Mouse (Mus musculus) hindbrain, embryonic 14.5 days (tissue): ENCODE measurements around the gene Cant1. TPM values are rescaled to one million over a fixed set of nuclear protein-coding genes. Genes with fewer than 3 reads are reported as not detected.
A peak's percentile ranks its signal among the peaks of the same experiment; 100 is the strongest.

ENCODE experiments used
- ATAC-seq: fragments of 200-750 bp; cut with Nextera tagmentation; 2 replicates; pipeline ENCODE4 v1.8.0; 2017; ENCODE audit warnings: moderate number of reproducible peaks, mild to moderate bottlenecking, moderate TSS enrichment, moderate library complexity; ENCODE audit not compliant: low FRiP score
- DNase-seq: peaks from one replicate; pipeline ENCODE4 v3.0.0-alpha.2; 2015; ENCODE audit warnings: low spot score
- H3K27ac ChIP-seq: fragments of 300-500 bp; sonication (generic); 2 replicates; pipeline ENCODE4 v1.5.1; 2014; ENCODE audit warnings: mild to moderate bottlenecking, moderate library complexity
- H3K27me3 ChIP-seq: fragments of 300-500 bp; sonication (generic); 2 replicates; pipeline ENCODE4 v1.6.1; 2014; ENCODE audit warnings: mild to moderate bottlenecking, low read length, mixed read lengths; ENCODE audit not compliant: control insufficient read depth, insufficient read depth
- H3K36me3 ChIP-seq: fragments of 300-500 bp; sonication (generic); replicated peaks from 2 replicates; pipeline ENCODE4 v1.6.1; 2014; ENCODE audit not compliant: control insufficient read depth, insufficient read depth
- H3K4me1 ChIP-seq: fragments of 300-500 bp; sonication (generic); replicated peaks from 2 replicates; pipeline ENCODE4 v1.6.1; 2014; ENCODE audit warnings: antibody characterized with exemption, low read length, mixed read lengths; ENCODE audit not compliant: control insufficient read depth, insufficient read depth
- H3K4me2 ChIP-seq: fragments of 300-500 bp; sonication (generic); replicated peaks from 2 replicates; pipeline ENCODE4 v1.6.1; 2014; ENCODE audit warnings: mild to moderate bottlenecking, moderate library complexity
- H3K4me3 ChIP-seq: fragments of 300-500 bp; sonication (generic); replicated peaks from 2 replicates; pipeline ENCODE4 v1.5.1; 2014; ENCODE audit warnings: mild to moderate bottlenecking, low read length
- H3K9ac ChIP-seq: fragments of 300-500 bp; sonication (generic); 2 replicates; pipeline ENCODE4 v1.6.1; 2014
- H3K9me3 ChIP-seq: fragments of 300-500 bp; sonication (generic); 2 replicates; pipeline ENCODE4 v1.6.1; 2016; ENCODE audit warnings: low read length; ENCODE audit not compliant: control insufficient read depth
- WGBS: fragments of 180-500 bp; shearing (Covaris S2); extraction: QIAGEN DNeasy Blood & Tissue Kit; methylation state at CpG from one replicate; pipeline ENCODE4 v1.1.7; 2014; 5-methylcytosine and 5-hydroxymethylcytosine counted together
- polyA plus RNA-seq: library from polyadenylated mRNA; unstranded; fragments of >200 nt; fragmentation: Nextera tagmentation; extraction: Ambion mirVana; gene quantifications from 2 replicates; pipeline ENCODE4 v1.2.1, GENCODE M21; 2014

Cant1 gene
- 25.4 and 26.9 TPM in 2 replicates for polyA plus RNA-seq

DNA sequence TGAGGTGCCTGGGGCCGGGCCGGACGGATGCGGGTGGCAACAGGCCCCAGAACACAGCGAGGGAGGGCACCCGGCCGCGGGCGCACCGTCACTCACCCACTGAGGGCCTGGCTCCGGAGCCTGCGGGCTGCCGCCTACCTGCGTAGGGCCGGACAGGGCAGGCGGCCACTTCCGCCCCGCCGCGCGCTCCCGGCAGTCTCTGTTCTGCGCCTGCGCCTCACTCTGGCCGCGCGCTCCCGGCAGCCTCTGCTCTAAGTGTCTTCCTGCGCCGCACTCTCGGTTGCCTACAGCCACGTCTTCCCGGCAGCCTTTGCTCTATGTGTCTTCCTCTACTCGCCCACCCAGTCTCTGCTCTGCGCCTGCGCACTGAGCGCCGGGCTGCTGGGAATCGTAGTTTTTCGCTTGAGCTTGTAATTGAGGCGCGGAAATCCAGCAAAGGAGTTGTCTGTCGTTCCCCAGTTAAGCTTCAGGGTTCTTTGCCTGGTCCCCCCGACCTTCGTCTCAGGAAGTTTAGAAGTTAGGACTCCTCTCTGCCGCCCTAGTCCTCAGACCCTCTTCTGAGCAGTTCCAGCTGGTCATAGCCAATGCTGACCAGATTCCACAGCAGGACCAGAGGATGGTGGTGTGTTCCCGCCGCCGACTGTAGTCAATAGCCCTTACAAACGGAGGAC, at the start of gene Cant1:
Gene Cant1 (minus strand): TSS at position 253 of the 671 bp plus-strand sequence.
- Histone ChIP-seq H3K27ac (peak within 1 kb of the TSS; percentile 65; the same call in 1 of the 2 replicates), H3K4me3 (peak within 1 kb of the TSS; percentile 67), H3K4me1 (peaks cover 23% of the 10 kb centered on the region), H3K27me3 (no peaks in the 10 kb centered on the region), H3K36me3 (peaks cover 6% of the 10 kb centered on the region; the same call in 1 of the 2 replicates), H3K4me2 (peak within 1 kb of the TSS; percentile 89), H3K9me3 (no peaks in the 10 kb centered on the region), H3K9ac (peak within 1 kb of the TSS; percentile 91)
- WGBS, result under 1% methylated on average over 50 of the region's 50 CpGs
- DNase-seq (peak; percentile 98), ATAC-seq (peak; percentile 94)

GRCm38 (mm10) chr11:118467441-118468035, 48.7 kb upstream of the Cant1 start:
- no peak overlapping the region for H3K27ac ChIP-seq
- H3K36me3 ChIP-seq, result no peaks in the 10 kb centered on the region
- H3K9me3 ChIP-seq, result no peaks in the 10 kb centered on the region
- no peaks in the 10 kb centered on the region for H3K27me3 ChIP-seq
- H3K4me1 ChIP-seq, result no peaks in the 10 kb centered on the region
- DNase-seq (no peak), ATAC-seq (no peak)
- H3K4me3 ChIP-seq, result no peak overlapping the region
- no peak overlapping the region for H3K4me2 ChIP-seq
- WGBS, result 58% methylated on average over 11 of the region's 11 CpGs
- no peak overlapping the region for H3K9ac ChIP-seq

DNA sequence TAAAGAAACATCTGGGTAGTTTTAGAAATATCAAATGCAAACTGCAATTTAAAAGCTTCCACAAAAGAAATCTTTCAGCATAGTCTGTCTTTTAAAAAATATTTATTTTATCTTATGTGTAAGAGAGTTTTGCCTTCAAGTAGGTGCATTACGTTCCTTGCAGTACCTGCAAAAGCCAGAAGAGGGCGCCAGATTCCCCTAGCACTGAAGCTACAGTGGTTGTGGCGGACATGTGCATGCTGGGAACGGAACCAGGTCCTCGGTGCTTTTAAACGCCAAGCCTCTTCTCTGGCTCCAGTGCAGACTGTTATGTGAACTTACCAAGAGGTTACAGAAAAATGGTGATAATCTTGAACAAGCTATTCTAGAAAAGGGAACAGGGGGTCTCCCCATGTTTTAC, 41.4 kb upstream of the Cant1 start:
- Histone ChIP-seq H3K4me2 (no peak overlapping the region), H3K36me3 (no peaks in the 10 kb centered on the region), H3K4me1 (no peaks in the 10 kb centered on the region), H3K27ac (no peak overlapping the region), H3K9ac (no peak overlapping the region), H3K4me3 (no peak overlapping the region), H3K27me3 (no peaks in the 10 kb centered on the region), H3K9me3 (0 out of 2 replicates have a peak, but pooled peaks cover 4% of the 10 kb centered on the region)
- no peak for ATAC-seq
- no peak for DNase-seq
- WGBS, result 59% methylated on average over 6 of the region's 6 CpGs

GRCm38 (mm10) chr11:118459536-118459935, 40.6 kb upstream of the Cant1 start:
- no peak for DNase-seq
- Histone ChIP-seq H3K4me3 (no peak overlapping the region), H3K36me3 (no peaks in the 10 kb centered on the region), H3K9me3 (0 out of 2 replicates have a peak, but pooled peaks cover 4% of the 10 kb centered on the region), H3K27ac (no peak overlapping the region), H3K27me3 (no peaks in the 10 kb centered on the region), H3K4me1 (no peaks in the 10 kb centered on the region), H3K4me2 (no peak overlapping the region), H3K9ac (no peak overlapping the region)
- ATAC-seq, result no peak
- 74% methylated on average over 4 of the region's 4 CpGs for WGBS

DNA sequence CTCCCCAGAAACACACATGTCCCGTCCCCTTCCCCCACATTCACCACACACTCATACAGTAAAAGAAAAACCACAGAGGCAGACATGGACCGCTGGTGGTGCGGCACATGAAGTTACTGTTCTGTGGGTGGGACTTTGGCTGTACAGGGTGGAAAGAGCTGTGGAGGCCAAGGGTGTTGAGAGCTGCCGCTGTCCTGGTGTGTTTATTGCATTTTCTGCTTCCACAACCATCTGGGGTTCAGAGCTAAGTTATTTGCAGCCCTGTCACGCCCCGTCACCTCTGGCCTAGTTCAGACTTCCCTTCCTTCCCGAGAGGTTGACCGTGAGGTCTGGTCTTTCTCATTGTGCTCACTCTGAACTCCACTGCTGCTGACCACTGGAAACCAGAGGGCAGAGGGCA, 40.2 kb upstream of the Cant1 start:
- H3K36me3 ChIP-seq, result no peaks in the 10 kb centered on the region
- DNase-seq (no peak), ATAC-seq (no peak)
- H3K4me2 ChIP-seq, result no peak overlapping the region
- peak overlapping the region; percentile 26; the same call in 1 of the 2 replicates for H3K27ac ChIP-seq
- H3K4me1 ChIP-seq, result no peaks in the 10 kb centered on the region
- WGBS, result 58% methylated on average over 8 of the region's 8 CpGs
- no peak overlapping the region for H3K9ac ChIP-seq
- H3K27me3 ChIP-seq, result no peaks in the 10 kb centered on the region
- 0 out of 2 replicates have a peak, but pooled peaks cover 4% of the 10 kb centered on the region for H3K9me3 ChIP-seq
- no peak overlapping the region for H3K4me3 ChIP-seq

DNA sequence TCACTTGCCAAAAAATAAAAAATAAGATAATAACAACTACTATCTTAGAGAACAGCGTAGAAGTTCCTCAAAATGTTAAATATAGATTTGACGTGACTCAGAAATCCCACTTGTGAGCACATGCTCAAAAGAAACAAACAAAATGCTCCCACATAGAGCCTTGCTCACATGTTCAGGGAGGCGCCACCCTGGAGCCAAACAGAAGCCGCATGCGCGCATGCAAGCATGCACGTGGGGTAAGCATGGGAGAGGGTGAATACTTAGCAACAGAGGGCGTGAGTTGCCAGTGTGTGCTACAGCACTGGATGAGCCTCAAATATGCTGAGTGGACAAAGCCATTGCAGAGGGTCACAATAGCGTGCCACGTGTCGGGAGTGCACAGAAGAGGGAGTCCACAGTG, 38.1 kb upstream of the Cant1 start:
- Histone ChIP-seq H3K27me3 (no peaks in the 10 kb centered on the region), H3K4me2 (no peak overlapping the region), H3K36me3 (no peaks in the 10 kb centered on the region), H3K4me1 (no peaks in the 10 kb centered on the region), H3K4me3 (no peak overlapping the region), H3K9me3 (0 out of 2 replicates have a peak, but pooled peaks cover 4% of the 10 kb centered on the region), H3K9ac (no peak overlapping the region), H3K27ac (no peak overlapping the region)
- 70% methylated on average over 11 of the region's 11 CpGs for WGBS
- ATAC-seq (no peak), DNase-seq (no peak)

- Histone ChIP-seq H3K4me1 (no peaks in the 10 kb centered on the region), H3K27ac (no peak overlapping the region), H3K9me3 (0 out of 2 replicates have a peak, but pooled peaks cover 4% of the 10 kb centered on the region), H3K4me2 (no peak overlapping the region), H3K27me3 (no peaks in the 10 kb centered on the region), H3K4me3 (no peak overlapping the region), H3K9ac (no peak overlapping the region), H3K36me3 (no peaks in the 10 kb centered on the region; the same call in 1 of the 2 replicates)
- no peak for ATAC-seq
- DNase-seq, result no peak
- 84% methylated on average over 6 of the region's 6 CpGs for WGBS
These were observed 36.9 kb upstream of the Cant1 start for GRCm38 (mm10) chr11:118455788-118456187.

GRCm38 (mm10) chr11:118453886-118454671, 35.2 kb upstream of the Cant1 start:
- no peaks in the 10 kb centered on the region; the same call in 1 of the 2 replicates for H3K36me3 ChIP-seq
- no peaks in the 10 kb centered on the region for H3K4me1 ChIP-seq
- no peaks in the 10 kb centered on the region for H3K27me3 ChIP-seq
- H3K9ac ChIP-seq, result no peak overlapping the region
- 72% methylated on average over 11 of the region's 11 CpGs for WGBS
- no peak for ATAC-seq
- no peak overlapping the region for H3K4me3 ChIP-seq
- no peak overlapping the region for H3K4me2 ChIP-seq
- no peak for DNase-seq
- H3K27ac ChIP-seq, result no peak overlapping the region
- no peaks in the 10 kb centered on the region for H3K9me3 ChIP-seq

DNA sequence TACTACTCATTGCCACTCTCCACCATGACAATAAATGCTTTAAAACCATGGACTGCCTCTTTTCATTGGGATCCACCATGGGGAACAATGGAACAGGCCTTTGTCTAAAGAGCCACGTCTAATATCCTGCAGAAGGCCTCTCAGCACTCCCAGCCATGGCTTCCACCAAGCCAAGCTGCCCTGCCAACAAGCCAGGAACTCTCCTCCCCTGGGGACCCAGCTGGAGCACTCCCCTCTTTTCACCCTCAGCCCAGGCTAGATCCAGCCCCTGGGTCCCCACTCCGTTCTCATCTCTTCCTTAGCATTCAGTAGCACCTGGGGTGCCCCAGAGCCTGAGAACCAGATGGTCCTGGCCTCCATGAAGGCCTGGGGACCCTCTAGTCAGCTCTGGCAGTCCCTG, 34.1 kb upstream of the Cant1 start:
- no peak for ATAC-seq
- no peak overlapping the region for H3K4me3 ChIP-seq
- H3K27me3 ChIP-seq, result no peaks in the 10 kb centered on the region
- DNase-seq, result no peak
- H3K36me3 ChIP-seq, result no peaks in the 10 kb centered on the region; the same call in 1 of the 2 replicates
- H3K4me2 ChIP-seq, result no peak overlapping the region
- no peak overlapping the region for H3K9ac ChIP-seq
- no peaks in the 10 kb centered on the region for H3K4me1 ChIP-seq
- no peak overlapping the region for H3K27ac ChIP-seq
- 58% methylated on average over 2 of the region's 2 CpGs for WGBS
- H3K9me3 ChIP-seq, result no peaks in the 10 kb centered on the region
